Mouse (Mus musculus): ENCODE measurements around the gene Gm28490. TPM values are rescaled to one million over a fixed set of nuclear protein-coding genes. Genes with fewer than 3 reads are reported as not detected.

The Gm28490 gene
- polyA plus RNA-seq (2017; shearing (Covaris generic)): not detected

GRCm38 (mm10) chrY:31634656-31635055 is at the start of gene Gm28490:
Gene Gm28490 (minus strand): TSS chrY:31634756.

Data from CD4-positive, CD25-positive, alpha-beta regulatory T cell, adult 9 weeks (primary cell).